Mouse (Mus musculus): ENCODE measurements around the gene Arf5. TPM values are rescaled to one million over a fixed set of nuclear protein-coding genes. Genes with fewer than 3 reads are reported as not detected.
A peak's percentile ranks its signal among the peaks of the same experiment; 100 is the strongest.

Gene Arf5
- polyA plus RNA-seq, 1 experiment from 2014 or later, result 340 TPM

- ATAC-seq, result peak; percentile 76
- TF ChIP-seq EP300 (IDR thresholded peaks at IDR 0.05) (no peak), CTCF (IDR thresholded peaks at IDR 0.05) (no peak)
- H3K36me3 ChIP-seq (ENCODE audit: insufficient read depth, low read length), result peaks cover under 1% of the 10 kb centered on the region; the same call in 1 of the 2 replicates
- H3K9me3 ChIP-seq (ENCODE audit: low read length), result no peaks in the 10 kb centered on the region
- H3K4me2 ChIP-seq (replicated peaks; ENCODE audit: low read depth, low read length), result no peak overlapping the region
- no peaks in the 10 kb centered on the region for H3K4me1 ChIP-seq (ENCODE audit: insufficient read depth, low read depth, low read length)
- DNase-seq (ENCODE audit: low spot score), result peak; percentile 30
- H3K4me3 ChIP-seq (ENCODE audit: low read depth, low read length), result no peak overlapping the region
- no peaks in the 10 kb centered on the region for H3K27me3 ChIP-seq (replicated peaks; ENCODE audit: insufficient read depth, low read length)
- no peak overlapping the region for H3K9ac ChIP-seq (replicated peaks; ENCODE audit: low read depth)
- H3K27ac ChIP-seq (ENCODE audit: low read length), result no peak overlapping the region
- WGBS, result 67% methylated on average over 10 of the region's 10 CpGs
Observed at GRCm38 (mm10) chr6:28430795-28431537, 7.6 kb downstream of the Arf5 start.

- Histone ChIP-seq H3K36me3 (ENCODE audit: insufficient read depth, low read length) (no peaks in the 10 kb centered on the region), H3K4me2 (replicated peaks; ENCODE audit: low read depth, low read length) (no peak overlapping the region), H3K27ac (ENCODE audit: low read length) (no peak overlapping the region), H3K4me1 (ENCODE audit: insufficient read depth, low read depth, low read length) (no peaks in the 10 kb centered on the region), H3K9ac (replicated peaks; ENCODE audit: low read depth) (no peak overlapping the region), H3K4me3 (ENCODE audit: low read depth, low read length) (no peak overlapping the region), H3K9me3 (ENCODE audit: low read length) (no peaks in the 10 kb centered on the region), H3K27me3 (replicated peaks; ENCODE audit: insufficient read depth, low read length) (no peaks in the 10 kb centered on the region)
- TF ChIP-seq EP300 (IDR thresholded peaks at IDR 0.05) (no peak), CTCF (IDR thresholded peaks at IDR 0.05) (no peak)
- DNase-seq (ENCODE audit: low spot score), result no peak
- 61% methylated on average over 6 of the region's 6 CpGs for WGBS
- no peak for ATAC-seq
Observed at GRCm38 (mm10) chr6:28431538-28431855, 8.1 kb downstream of the Arf5 start.

GRCm38 (mm10) chr6:28447937-28448336 lies 24.6 kb downstream of the Arf5 start:
- Histone ChIP-seq H3K9me3 (ENCODE audit: low read length) (no peaks in the 10 kb centered on the region), H3K36me3 (ENCODE audit: insufficient read depth, low read length) (no peaks in the 10 kb centered on the region), H3K4me2 (replicated peaks; ENCODE audit: low read depth, low read length) (no peak overlapping the region), H3K27ac (ENCODE audit: low read length) (no peak overlapping the region), H3K4me1 (ENCODE audit: insufficient read depth, low read depth, low read length) (no peaks in the 10 kb centered on the region), H3K4me3 (ENCODE audit: low read depth, low read length) (no peak overlapping the region), H3K27me3 (replicated peaks; ENCODE audit: insufficient read depth, low read length) (peaks cover 11% of the 10 kb centered on the region), H3K9ac (replicated peaks; ENCODE audit: low read depth) (no peak overlapping the region)
- WGBS, result 81% methylated on average over 7 of the region's 7 CpGs
- ATAC-seq, result no peak
- TF ChIP-seq CTCF (IDR thresholded peaks at IDR 0.05) (no peak), EP300 (IDR thresholded peaks at IDR 0.05) (no peak)
- DNase-seq (ENCODE audit: low spot score), result no peak

GRCm38 (mm10) chr6:28449253-28449652 lies 25.9 kb downstream of the Arf5 start, which contains the start of gene Pax4:
Pax4 (minus strand) TSS chr6:28449353.
- WGBS, result 85% methylated on average over 2 of the region's 2 CpGs
- no peak within 1 kb of the TSS for H3K4me2 ChIP-seq (replicated peaks; ENCODE audit: low read depth, low read length)
- TF ChIP-seq CTCF (IDR thresholded peaks at IDR 0.05) (no peak), EP300 (IDR thresholded peaks at IDR 0.05) (no peak)
- no peak within 1 kb of the TSS for H3K9ac ChIP-seq (replicated peaks; ENCODE audit: low read depth)
- peaks cover 11% of the 10 kb centered on the region for H3K27me3 ChIP-seq (replicated peaks; ENCODE audit: insufficient read depth, low read length)
- DNase-seq (ENCODE audit: low spot score), result no peak
- no peaks in the 10 kb centered on the region for H3K9me3 ChIP-seq (ENCODE audit: low read length)
- no peak within 1 kb of the TSS for H3K27ac ChIP-seq (ENCODE audit: low read length)
- no peak for ATAC-seq
- H3K4me1 ChIP-seq (ENCODE audit: insufficient read depth, low read depth, low read length), result no peaks in the 10 kb centered on the region
- no peaks in the 10 kb centered on the region for H3K36me3 ChIP-seq (ENCODE audit: insufficient read depth, low read length)
- H3K4me3 ChIP-seq (ENCODE audit: low read depth, low read length), result no peak within 1 kb of the TSS

GRCm38 (mm10) chr6:28450481-28450880 lies 27.1 kb downstream of the Arf5 start:
- Histone ChIP-seq H3K9ac (replicated peaks; ENCODE audit: low read depth) (no peak overlapping the region), H3K27ac (ENCODE audit: low read length) (no peak overlapping the region), H3K9me3 (ENCODE audit: low read length) (no peaks in the 10 kb centered on the region), H3K27me3 (replicated peaks; ENCODE audit: insufficient read depth, low read length) (peaks cover 11% of the 10 kb centered on the region), H3K36me3 (ENCODE audit: insufficient read depth, low read length) (no peaks in the 10 kb centered on the region), H3K4me2 (replicated peaks; ENCODE audit: low read depth, low read length) (no peak overlapping the region), H3K4me3 (ENCODE audit: low read depth, low read length) (no peak overlapping the region), H3K4me1 (ENCODE audit: insufficient read depth, low read depth, low read length) (no peaks in the 10 kb centered on the region)
- DNase-seq (ENCODE audit: low spot score), result no peak
- TF ChIP-seq CTCF (IDR thresholded peaks at IDR 0.05) (no peak), EP300 (IDR thresholded peaks at IDR 0.05) (no peak)
- no peak for ATAC-seq
- WGBS, result 12% methylated on average over 5 of the region's 5 CpGs

- Histone ChIP-seq H3K4me1 (ENCODE audit: insufficient read depth, low read depth, low read length) (no peaks in the 10 kb centered on the region), H3K27ac (ENCODE audit: low read length) (no peak overlapping the region), H3K4me2 (replicated peaks; ENCODE audit: low read depth, low read length) (no peak overlapping the region), H3K4me3 (ENCODE audit: low read depth, low read length) (no peak overlapping the region), H3K27me3 (replicated peaks; ENCODE audit: insufficient read depth, low read length) (peaks cover 11% of the 10 kb centered on the region), H3K9ac (replicated peaks; ENCODE audit: low read depth) (no peak overlapping the region), H3K9me3 (ENCODE audit: low read length) (no peaks in the 10 kb centered on the region), H3K36me3 (ENCODE audit: insufficient read depth, low read length) (no peaks in the 10 kb centered on the region)
- TF ChIP-seq CTCF (IDR thresholded peaks at IDR 0.05), result no peak
- TF ChIP-seq EP300 (IDR thresholded peaks at IDR 0.05), result no peak
- no peak for ATAC-seq
- DNase-seq (ENCODE audit: low spot score), result no peak
- WGBS, result under 1% methylated on average over 11 of the region's 12 CpGs
Observed at GRCm38 (mm10) chr6:28450977-28451376, 27.6 kb downstream of the Arf5 start.

Data from lung, postnatal 0 days (tissue).